Mouse (Mus musculus): ENCODE data around the gene Il22ra2. TPM values are rescaled to one million over a fixed set of nuclear protein-coding genes. Genes with fewer than 3 reads are reported as not detected.

The Il22ra2 gene
- total and polyA plus RNA-seq, 3 experiments, result 0.13 TPM; not detected in 2

- Histone ChIP-seq H3K79me2 (replicated peaks; ENCODE audit: control insufficient read depth, extremely low read depth, insufficient read depth, poor library complexity, severe bottlenecking) (no peaks in the 10 kb centered on the region), H3K4me2 (ENCODE audit: insufficient read depth, low read depth, poor library complexity, severe bottlenecking) (no peak overlapping the region), H3K4me3 (replicated peaks in 1 of 3; ENCODE audit: low read depth in 2 of 3, low read length in 2 of 3, poor library complexity in 1 of 3) (no peak overlapping the region), H3K36me3 (replicated peaks in 1 of 2; ENCODE audit: control insufficient read depth in 1 of 2, insufficient read depth in 1 of 2, low read length in 1 of 2) (no peaks in the 10 kb centered on the region), H3K27me3 (replicated peaks) (no peaks in the 10 kb centered on the region), H3K4me1 (ENCODE audit: control insufficient read depth in 1 of 2, insufficient read depth in 2 of 2) (peaks cover 4 to 29% of the 10 kb centered on the region in 2 experiments; a peak in 3 of 4 replicates), H3K27ac (ENCODE audit: insufficient read depth, low read depth) (no peak overlapping the region), H3K9me3 (replicated peaks; ENCODE audit: low read length) (no peaks in the 10 kb centered on the region), H3K9ac (ENCODE audit: insufficient read depth, low read depth) (no peak overlapping the region)
- in situ Hi-C loops (cut with MboI; ENCODE audit: low pct_ligation_motif_present, low pct_unique_long_range_greater_than_20kb, low sequenced_read_pairs), result no loop called here
- DNase-seq (ENCODE audit: extremely low read depth), result no peak
- TF ChIP-seq MAX (IDR thresholded peaks at IDR 0.05; ENCODE audit: low read length) (no peak), CTCF (conservative IDR thresholded peaks at IDR 0.05 in 1 of 2, IDR thresholded peaks at IDR 0.05 in 1 of 2; ENCODE audit: low read depth in 2 of 2, low read length in 2 of 2) (no peak), NELFE (IDR thresholded peaks at IDR 0.05; ENCODE audit: low read depth, low read length) (no peak)
- dilution Hi-C loops (cut with MboI; ENCODE audit: extremely low pct_ligation_motif_present, extremely low pct_unique_long_range_greater_than_20kb, low sequenced_read_pairs), result no loop called here
Measured at GRCm38 (mm10) chr10:19627748-19628147, 6.0 kb downstream of the Il22ra2 start.

- dilution Hi-C loops (cut with MboI; ENCODE audit: extremely low pct_ligation_motif_present, extremely low pct_unique_long_range_greater_than_20kb, low sequenced_read_pairs), result no loop called here
- in situ Hi-C loops (cut with MboI; ENCODE audit: low pct_ligation_motif_present, low pct_unique_long_range_greater_than_20kb, low sequenced_read_pairs), result no loop called here
- Histone ChIP-seq H3K79me2 (replicated peaks; ENCODE audit: control insufficient read depth, extremely low read depth, insufficient read depth, poor library complexity, severe bottlenecking) (no peaks in the 10 kb centered on the region), H3K27me3 (replicated peaks) (no peaks in the 10 kb centered on the region), H3K4me1 (ENCODE audit: control insufficient read depth in 1 of 2, insufficient read depth in 2 of 2) (peaks cover 4 to 26% of the 10 kb centered on the region in 2 experiments; a peak in 3 of 4 replicates), H3K4me3 (replicated peaks in 1 of 3; ENCODE audit: low read depth in 2 of 3, low read length in 2 of 3, poor library complexity in 1 of 3) (no peak overlapping the region), H3K27ac (ENCODE audit: insufficient read depth, low read depth) (no peak overlapping the region), H3K9me3 (replicated peaks; ENCODE audit: low read length) (no peaks in the 10 kb centered on the region), H3K4me2 (ENCODE audit: insufficient read depth, low read depth, poor library complexity, severe bottlenecking) (no peak overlapping the region), H3K36me3 (replicated peaks in 1 of 2; ENCODE audit: control insufficient read depth in 1 of 2, insufficient read depth in 1 of 2, low read length in 1 of 2) (no peaks in the 10 kb centered on the region), H3K9ac (ENCODE audit: insufficient read depth, low read depth) (no peak overlapping the region)
- no peak for DNase-seq (ENCODE audit: extremely low read depth)
- TF ChIP-seq CHD1 (IDR thresholded peaks at IDR 0.05; ENCODE audit: low read depth, low read length), result no peak
- TF ChIP-seq ZC3H11A (IDR thresholded peaks at IDR 0.05; ENCODE audit: low read depth, low read length), result no peak
- no peak for TF ChIP-seq IRF4 (IDR thresholded peaks at IDR 0.05; ENCODE audit: low read depth, low read length)
- TF ChIP-seq MYC (IDR thresholded peaks at IDR 0.05; ENCODE audit: low read depth, low read length), result no peak
- TF ChIP-seq GABPA (IDR thresholded peaks at IDR 0.05; ENCODE audit: insufficient replicate concordance, low read depth, low read length), result no peak
- TF ChIP-seq POLR2AphosphoS2 (IDR thresholded peaks at IDR 0.05; ENCODE audit: low read depth, low read length), result no peak
- no peak for TF ChIP-seq PAX5 (IDR thresholded peaks at IDR 0.05; ENCODE audit: low read length)
- TF ChIP-seq E2F4 (IDR thresholded peaks at IDR 0.05; ENCODE audit: insufficient replicate concordance, low read depth, low read length), result no peak
- TF ChIP-seq UBTF (IDR thresholded peaks at IDR 0.05; ENCODE audit: low read depth, low read length), result no peak
- no peak for TF ChIP-seq SIN3A (IDR thresholded peaks at IDR 0.05; ENCODE audit: low read length)
- TF ChIP-seq SMC3 (IDR thresholded peaks at IDR 0.05; ENCODE audit: low read depth, low read length), result no peak
Measured at GRCm38 (mm10) chr10:19631616-19632195, 9.9 kb downstream of the Il22ra2 start.

DNA sequence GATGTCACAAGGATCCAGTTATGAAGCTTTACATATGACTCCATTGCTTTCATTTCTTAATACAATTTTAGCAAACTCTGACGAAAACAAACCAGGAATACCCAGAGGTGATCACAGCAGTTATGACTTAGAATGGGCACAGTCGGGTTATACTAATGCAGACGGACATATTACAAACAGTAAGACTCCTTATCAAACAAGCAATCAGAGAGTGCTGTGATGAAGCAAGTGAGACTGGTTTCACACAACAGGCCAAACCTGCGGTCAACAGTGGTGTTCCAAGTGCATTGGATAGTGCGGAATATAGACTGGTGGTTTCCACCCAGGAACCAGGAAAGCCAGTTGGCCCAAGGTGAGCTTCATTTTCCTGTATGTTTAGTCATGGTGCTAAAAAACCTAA, 17.1 kb downstream of the Il22ra2 start:
- H3K4me2 ChIP-seq (ENCODE audit: insufficient read depth, low read depth, poor library complexity, severe bottlenecking), result no peak overlapping the region
- no peak overlapping the region for H3K9ac ChIP-seq (ENCODE audit: insufficient read depth, low read depth)
- H3K36me3 ChIP-seq (replicated peaks in 1 of 2; ENCODE audit: control insufficient read depth in 1 of 2, insufficient read depth in 1 of 2, low read length in 1 of 2), result no peaks in the 10 kb centered on the region
- no peak overlapping the region for H3K27ac ChIP-seq (ENCODE audit: insufficient read depth, low read depth)
- H3K9me3 ChIP-seq (replicated peaks; ENCODE audit: low read length), result no peaks in the 10 kb centered on the region
- no peak for DNase-seq (ENCODE audit: extremely low read depth)
- TF ChIP-seq USF1 (IDR thresholded peaks at IDR 0.05; ENCODE audit: low read depth, low read length), result no peak
- TF ChIP-seq ZMIZ1 (IDR thresholded peaks at IDR 0.05; ENCODE audit: low read depth, low read length), result no peak
- no peak for TF ChIP-seq RCOR1 (conservative IDR thresholded peaks at IDR 0.05; ENCODE audit: low read depth, low read length)
- no peak for TF ChIP-seq EP300 (IDR thresholded peaks at IDR 0.05; ENCODE audit: low read length)
- no peak for TF ChIP-seq TCF12 (IDR thresholded peaks at IDR 0.05; ENCODE audit: low read depth, low read length)
- no peak for TF ChIP-seq RAD21 (IDR thresholded peaks at IDR 0.05; ENCODE audit: low read depth, low read length)
- no peaks in the 10 kb centered on the region for H3K79me2 ChIP-seq (replicated peaks; ENCODE audit: control insufficient read depth, extremely low read depth, insufficient read depth, poor library complexity, severe bottlenecking)
- no peak overlapping the region for H3K4me3 ChIP-seq (replicated peaks in 1 of 3; ENCODE audit: low read depth in 2 of 3, low read length in 2 of 3, poor library complexity in 1 of 3)
- no peaks in the 10 kb centered on the region for H3K4me1 ChIP-seq (ENCODE audit: control insufficient read depth in 1 of 2, insufficient read depth in 2 of 2)
- dilution Hi-C loops (cut with MboI; ENCODE audit: extremely low pct_ligation_motif_present, extremely low pct_unique_long_range_greater_than_20kb, low sequenced_read_pairs), result no loop called here
- no peaks in the 10 kb centered on the region for H3K27me3 ChIP-seq (replicated peaks)
- in situ Hi-C loops (cut with MboI; ENCODE audit: low pct_ligation_motif_present, low pct_unique_long_range_greater_than_20kb, low sequenced_read_pairs), result no loop called here

Measured in CH12.LX (cell line).